Mouse (Mus musculus): ENCODE data around the gene Adal.
"Not testable (repeated sequence)": the region's sequence is repeated elsewhere in the genome, so short reads cannot be mapped to it uniquely, and the experiment has no call there.

The Adal gene

DNA sequence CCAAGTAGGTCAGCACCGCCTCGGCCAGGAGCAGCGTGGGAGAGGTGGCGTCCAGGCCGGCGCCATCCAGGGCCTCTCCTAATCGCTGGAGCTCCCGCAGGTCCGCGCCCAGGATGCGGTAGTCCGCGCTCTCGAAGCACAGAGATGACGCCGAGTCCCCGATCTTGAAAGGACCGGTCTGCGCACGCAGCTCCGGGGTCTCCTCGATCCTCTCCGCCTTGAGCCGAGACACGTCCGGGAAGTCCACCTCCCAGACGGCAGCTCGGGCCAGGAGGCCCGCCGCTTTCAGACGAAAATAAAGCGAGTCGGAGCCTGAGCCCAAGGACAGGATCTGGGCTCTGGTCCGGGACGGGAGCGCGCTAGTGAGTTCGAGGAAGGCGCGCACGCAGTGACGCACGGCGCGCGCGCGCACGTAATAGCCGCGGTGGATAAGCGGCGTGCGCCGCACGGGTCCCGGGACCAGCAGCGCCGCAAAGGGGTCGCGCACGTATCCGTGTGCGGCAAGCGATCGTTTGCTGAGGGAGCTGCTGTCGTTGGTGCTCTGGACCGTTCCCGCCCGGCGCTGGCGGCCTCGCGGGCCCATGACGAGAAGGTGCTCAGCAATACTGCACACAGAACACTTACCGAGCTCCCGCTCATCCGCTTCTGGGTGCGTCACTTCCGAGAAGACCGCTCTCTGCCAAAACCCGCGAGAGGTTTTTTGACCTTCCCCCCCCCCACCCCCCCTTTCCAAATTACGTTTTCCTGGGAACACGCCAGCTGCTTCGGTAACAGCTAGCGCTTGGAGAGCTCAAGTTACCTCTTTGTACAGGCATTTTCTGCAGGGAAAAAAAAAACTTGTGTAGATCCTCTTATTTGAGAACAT lies at the start of gene Adal, which contains the start of gene Lcmt2:
Gene Adal, plus strand, starts transcription at position 411 of the 865 bp plus-strand sequence.
Gene Lcmt2, minus strand, starts transcription at position 636 of the 865 bp plus-strand sequence.
- peak; percentile 97 for DNase-seq (ENCODE audit: low read depth, low spot score)

DNA sequence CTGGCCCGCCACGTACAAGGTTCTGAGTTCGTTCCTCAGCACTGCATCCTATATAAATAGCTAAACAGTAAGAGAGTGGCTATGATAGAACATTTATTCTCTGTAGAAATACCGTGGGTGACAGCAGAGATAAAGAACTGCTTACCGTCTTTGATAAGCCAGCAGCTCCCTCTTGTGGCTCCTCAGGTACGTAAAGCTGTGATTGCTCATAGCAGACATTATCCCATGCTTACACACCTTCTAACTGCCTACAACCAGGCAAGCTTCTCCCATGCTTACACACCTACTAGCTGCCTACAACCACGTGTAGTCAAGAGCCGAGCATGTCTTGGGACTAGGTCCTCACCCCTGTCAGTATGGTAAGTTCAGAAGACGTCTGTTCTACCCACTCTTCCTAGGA lies 38.2 kb upstream of the Adal start:
- DNase-seq (ENCODE audit: low read depth, low spot score): peak; percentile 93

DNA sequence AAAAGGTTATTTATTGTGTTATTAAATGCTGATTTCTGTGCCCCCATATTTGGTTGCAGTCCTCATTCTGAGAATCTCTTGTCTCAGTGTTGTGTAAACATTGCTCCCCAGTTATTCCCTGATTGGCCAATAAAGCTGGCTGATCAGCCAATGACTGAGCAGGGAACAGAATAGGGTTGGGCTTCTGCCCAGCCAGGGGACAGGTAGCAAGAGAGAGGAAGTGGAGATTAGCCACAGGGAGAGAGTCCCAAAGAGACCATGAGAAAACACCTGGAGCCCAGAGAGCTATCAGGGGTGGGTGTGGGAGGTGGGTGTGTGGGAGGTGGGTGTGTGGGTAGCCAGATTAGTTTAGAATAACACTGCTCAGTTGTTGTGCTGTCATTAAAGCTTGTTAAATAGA lies 34.3 kb upstream of the Adal start:
- no peak for DNase-seq (ENCODE audit: low read depth, low spot score)

DNA sequence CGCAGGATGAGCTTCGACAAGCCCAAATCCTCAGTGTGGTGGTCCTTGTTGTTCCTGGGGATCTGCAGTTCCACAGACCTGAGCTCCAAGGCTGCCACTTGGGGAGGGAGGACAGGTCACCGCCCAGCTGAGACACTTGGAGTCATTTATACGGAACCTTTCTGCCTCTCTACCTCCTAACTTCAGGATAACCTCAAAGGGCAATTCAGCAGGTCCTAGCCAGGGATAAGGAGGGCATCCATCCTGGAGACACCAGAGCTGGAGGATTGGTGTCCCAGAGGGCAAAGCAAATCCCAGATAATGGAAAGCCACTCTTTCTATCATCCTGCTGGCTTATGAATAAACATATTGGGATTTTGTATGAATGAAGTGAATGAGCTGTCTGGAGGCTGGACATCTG lies 30.5 kb upstream of the Adal start, which contains the start of gene Tgm7:
Gene Tgm7, minus strand, starts transcription at position 101 of the 400 bp plus-strand sequence.
- no peak for DNase-seq (ENCODE audit: low read depth, low spot score)

DNA sequence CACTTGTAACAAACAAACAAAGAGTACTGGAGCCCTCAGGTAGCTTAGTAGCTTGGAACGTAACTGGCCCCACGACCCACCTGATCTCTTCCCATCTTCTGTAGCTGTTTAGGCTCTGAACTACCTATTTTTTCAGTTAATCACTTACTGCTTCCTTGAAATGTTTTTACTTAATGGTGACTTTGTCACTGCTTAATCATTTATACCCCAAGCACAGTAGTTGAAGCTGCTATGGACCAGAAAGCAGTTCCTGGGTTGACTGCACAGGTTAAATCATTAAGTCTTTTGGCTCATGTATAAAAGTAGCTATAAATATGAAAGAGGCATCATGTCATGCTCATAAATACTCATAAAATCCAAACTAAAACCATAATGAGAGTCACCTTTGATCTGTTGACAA lies 24.8 kb upstream of the Adal start:
- no peak for DNase-seq (ENCODE audit: low read depth, low spot score)

DNA sequence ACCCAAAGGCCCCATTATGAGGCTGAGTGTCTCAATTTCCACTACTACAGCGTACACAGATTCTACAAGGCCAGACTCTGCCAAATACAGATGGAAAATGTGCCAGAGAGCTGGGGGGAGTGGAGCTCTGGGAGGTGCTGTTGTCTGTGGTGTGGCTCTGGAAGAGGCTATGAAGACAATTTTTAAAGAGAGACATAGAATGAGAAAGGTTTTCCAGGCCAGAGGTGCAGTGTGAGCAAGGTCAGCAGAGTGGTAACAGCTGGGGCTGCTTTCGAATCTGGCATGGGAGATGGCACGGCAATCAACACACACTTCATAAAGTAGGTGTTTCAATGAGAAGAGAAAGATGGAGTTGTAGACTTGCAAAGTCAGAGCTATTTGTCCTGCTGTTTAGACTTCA lies 21.0 kb upstream of the Adal start:
- no peak for DNase-seq (ENCODE audit: low read depth, low spot score)

DNA sequence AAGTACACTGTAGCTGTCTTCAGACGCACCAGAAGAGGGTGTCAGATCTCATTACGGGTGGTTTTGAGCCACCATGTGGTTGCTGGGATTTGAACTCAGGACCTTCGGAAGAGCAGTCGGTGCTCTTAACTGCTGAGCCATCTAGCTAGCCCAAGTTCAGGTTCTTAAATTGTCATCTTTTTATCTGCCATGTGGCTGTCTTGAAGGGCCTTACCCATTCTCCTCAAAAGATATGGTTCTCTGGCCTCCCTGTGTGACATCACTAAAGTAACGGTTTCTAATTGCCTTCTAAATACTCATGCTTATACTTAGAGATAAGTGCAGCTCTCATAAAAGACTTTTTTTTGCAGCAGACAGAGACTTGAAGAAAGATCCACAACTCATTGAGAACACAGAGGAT lies 13.9 kb upstream of the Adal start:
- not testable (repeated sequence) for DNase-seq (ENCODE audit: low read depth, low spot score)

DNA sequence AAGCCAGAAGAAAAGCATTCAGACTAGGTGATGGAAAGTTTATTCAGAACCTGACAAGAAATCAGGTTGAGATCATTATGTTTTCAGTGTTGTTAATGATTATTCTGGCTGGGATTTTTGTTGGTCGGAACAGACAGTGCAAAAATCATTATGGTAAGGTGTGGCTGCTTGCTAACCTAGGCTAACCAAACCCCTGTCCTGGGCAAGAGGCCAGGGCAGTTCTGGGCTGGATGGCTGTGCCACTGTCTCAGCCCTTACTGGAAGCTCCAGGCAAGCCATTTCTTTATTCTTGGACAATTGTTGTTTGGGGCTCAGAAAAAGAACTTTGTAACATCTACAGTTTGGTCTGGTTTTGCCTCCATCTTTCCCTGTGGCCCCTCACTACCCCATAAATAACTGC lies 12.7 kb upstream of the Adal start:
- no peak for DNase-seq (ENCODE audit: low read depth, low spot score)

DNA sequence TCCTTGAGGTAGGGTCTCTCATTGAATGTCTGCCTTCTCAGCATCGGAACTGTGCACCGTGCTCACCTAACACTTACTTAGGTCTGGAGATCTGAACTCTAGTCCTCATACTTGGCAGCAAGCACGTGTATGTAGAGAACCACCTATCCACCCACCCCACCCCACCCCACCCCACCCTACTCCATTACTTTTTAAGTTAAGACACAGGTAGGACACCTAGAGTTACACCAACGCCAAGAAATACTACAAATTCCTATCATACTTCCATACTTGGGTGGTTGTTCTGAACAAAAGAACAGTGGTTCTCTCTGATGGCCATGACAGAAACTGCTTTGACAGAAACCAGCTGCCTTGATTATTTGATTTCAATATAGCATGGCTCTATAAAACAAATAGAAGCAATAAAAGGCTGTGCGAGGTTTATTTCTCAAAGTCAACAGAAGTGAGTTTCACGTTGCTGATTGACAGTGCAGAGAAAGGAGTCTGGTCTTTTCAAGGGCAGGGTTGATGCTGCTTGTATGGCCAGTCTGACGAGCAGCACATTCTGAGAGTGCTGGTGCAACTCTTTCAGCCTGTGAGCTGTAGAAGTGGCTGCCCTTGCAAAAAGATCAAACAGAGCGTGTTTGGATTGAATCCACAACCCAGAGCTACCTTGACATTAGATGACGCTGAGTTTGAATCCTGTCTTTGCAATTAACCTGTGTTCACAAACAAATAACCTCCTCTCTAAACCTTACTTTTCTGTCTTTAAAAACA lies 11.2 kb upstream of the Adal start:
- DNase-seq (ENCODE audit: low read depth, low spot score): no peak

DNA sequence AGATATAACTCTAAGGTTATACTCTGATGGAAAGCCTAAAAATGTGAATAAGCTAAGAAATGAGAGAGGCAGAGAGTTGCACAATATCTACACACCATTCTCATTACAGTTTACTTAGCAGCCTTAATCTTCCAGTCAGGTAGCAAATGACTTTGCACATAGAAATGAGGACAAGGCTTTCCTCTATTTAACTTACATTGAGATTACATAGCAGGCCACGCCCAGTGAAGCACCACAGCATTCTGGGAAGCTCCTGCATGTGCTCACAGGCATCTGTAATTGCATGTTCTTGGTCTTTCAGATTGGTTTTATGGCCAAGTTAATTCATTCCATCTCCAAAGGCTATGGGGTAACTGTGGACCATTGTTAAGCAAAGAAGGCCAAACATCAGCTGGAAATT lies 7.4 kb upstream of the Adal start:
- DNase-seq (ENCODE audit: low read depth, low spot score): no peak

DNA sequence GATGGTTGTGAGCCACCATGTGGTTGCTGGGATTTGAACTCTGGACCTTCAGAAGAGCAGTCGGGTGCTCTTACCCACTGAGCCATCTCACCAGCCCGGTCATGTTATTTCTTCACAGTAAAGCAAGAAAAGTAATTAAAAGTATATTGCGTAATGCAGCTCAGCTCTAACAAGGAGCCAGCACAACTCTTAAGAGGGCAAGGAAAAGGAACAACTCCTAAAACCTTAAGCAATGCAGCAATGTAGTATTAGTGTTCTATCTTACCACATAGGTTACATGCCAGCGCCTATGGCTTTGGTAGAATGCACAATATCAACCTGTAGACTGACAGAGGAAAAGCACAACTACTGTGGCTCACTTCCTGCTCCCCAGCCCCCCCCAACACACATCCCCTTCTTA lies 2.9 kb upstream of the Adal start:
- no peak for DNase-seq (ENCODE audit: low read depth, low spot score)

DNA sequence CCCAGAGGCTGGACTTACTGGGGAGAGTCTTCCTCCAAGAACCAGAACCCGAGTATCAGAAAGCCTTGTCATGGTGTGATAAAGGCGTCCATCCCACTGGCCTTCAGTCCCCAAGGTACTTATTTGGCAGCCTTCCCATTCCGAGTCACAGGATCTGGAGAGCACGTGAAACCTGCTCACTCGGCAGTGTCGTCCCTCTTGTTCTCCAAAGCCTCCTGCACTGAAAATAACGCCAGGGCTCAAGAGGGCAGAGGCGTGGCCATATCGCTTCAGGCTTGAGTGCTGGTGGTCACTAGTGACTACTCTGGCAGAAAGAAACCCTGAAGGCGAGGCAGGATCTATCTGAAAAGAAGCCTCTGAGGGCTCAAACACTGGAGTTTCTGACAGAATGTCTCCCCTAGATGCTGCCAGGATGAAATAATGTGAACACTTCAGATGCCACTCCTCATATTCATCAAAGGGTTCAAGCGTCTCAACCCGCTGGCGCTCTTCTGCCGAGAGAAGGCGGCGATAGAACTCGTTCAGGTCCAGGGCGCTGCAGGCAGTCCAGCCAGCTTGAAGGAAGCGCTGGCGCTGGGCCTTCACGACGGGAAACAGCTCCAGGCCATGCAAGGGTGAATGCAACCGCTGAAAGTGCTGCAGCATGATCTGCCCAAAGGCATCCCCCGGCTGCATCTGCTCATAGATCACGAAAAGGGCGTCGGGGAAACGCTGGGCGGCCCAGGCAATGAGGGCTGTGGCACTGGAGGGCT lies 786 bp upstream of the Adal start:
- peak; percentile 68 for DNase-seq (ENCODE audit: low read depth, low spot score)

DNA sequence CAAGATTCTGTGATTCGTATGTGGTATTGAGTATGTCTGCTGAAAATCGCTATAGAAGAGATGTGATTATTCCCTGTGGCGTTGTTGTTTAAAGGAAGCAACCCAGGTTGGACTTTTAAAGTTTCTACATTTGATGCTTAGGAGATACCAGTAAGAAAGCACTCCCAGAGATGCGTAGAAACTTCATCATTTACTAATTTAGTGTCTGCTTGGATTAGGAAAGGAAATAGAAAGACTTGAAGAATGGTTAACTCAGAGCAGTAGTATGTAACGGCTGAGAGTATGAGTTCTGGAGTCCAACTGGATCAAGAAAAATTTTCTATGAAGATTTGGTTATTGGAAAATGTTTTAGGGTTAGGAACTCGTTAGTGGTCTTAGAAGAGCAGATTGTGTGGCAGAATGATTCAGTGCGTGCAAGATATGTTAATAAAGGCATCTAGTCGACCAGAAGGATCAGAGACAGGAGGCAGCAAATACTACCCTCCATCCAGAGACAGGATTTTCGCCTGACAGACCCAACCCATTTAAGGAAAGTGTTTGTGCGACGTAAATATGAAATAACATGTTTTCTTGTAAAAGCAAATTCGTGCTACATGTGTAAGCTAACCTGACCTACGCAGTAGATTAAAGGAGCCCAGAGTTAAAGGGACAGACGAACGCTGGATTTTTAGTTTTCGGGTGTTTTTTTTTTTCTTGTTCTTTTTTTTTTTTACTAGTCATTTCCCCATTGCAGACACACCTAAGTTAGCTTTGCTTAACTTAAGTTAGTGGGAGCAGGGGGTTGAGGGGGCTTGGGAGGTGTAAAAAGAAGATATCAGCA lies 1.2 kb downstream of the Adal start:
- DNase-seq (ENCODE audit: low read depth, low spot score): peak; percentile 6

DNA sequence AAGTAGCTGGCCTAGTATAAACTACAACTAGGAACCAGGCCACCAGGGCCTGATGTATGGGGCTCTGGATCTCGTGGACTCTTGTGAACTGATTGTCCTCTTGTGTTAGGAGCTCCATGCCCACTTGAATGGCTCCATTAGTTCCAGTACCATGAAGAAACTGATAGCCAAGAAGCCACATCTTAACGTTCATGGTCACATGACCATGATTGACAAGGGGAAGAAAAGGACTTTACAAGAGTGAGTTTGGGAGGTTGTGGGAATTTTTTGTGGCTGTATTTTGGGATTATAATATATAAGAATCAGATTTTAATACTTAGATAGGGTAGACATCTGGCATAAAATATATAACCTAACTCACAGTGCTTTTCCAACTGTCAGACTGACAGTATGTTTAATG lies 2.2 kb downstream of the Adal start:
- no peak for DNase-seq (ENCODE audit: low read depth, low spot score)

DNA sequence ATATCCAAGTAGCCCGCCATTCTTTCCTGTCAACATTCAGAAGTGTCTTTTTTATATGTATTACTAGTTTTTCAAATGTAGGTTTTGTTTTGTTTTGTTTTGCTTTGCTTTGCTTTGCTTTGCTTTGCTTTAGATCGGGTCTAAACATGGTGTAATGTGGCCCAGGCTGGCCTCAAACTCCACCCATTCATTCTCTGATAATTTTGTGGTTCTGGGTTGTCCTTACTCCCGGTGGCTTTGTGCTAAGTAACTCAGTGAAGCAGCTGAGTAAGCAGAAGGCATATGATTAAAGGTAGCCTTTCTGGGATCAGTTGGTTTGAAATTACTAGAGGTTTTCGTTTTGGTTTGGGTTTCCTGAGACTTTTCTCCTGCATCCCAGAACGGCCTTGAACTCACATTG lies 9.5 kb downstream of the Adal start:
- DNase-seq (ENCODE audit: low read depth, low spot score): no peak

DNA sequence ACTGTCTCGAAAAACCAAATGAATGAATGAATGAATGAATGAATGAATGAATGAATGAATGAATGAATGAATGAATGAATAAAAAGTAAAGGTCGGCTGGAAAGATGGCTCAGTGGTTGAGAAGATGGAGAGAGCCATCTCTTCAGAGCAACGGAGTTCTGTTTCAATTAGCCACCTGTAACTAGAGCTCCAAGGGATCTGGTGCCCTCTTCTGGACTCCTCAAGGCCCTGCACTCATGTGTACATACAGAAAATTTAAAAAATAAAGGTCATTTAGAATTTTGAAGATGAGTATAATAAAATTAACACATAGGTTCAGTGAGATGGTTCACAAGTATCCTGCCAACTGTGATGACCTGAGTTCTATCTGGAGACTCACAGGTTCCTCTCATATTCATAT lies 12.9 kb downstream of the Adal start:
- DNase-seq (ENCODE audit: low read depth, low spot score): no peak

DNA sequence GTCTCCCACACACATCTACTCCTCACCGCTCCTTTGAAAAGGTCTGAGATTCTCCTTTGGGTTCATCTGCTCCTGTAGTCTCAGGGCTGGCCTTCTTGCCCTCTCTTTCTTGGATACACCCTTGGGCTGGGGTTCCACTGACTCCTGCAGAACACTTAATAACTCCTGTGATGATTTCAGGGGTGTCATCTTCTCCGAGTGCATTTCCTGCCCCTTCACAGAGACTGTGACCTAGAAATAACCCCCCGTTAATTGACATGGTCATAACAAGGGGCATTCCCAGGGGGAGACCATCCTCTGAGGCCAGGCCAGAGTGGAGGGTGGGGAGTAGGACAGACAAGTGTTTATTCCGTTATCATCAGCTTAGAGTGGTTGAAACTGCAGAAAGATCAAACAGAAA lies 28.9 kb downstream of the Adal start:
- no peak for DNase-seq (ENCODE audit: low read depth, low spot score)

DNA sequence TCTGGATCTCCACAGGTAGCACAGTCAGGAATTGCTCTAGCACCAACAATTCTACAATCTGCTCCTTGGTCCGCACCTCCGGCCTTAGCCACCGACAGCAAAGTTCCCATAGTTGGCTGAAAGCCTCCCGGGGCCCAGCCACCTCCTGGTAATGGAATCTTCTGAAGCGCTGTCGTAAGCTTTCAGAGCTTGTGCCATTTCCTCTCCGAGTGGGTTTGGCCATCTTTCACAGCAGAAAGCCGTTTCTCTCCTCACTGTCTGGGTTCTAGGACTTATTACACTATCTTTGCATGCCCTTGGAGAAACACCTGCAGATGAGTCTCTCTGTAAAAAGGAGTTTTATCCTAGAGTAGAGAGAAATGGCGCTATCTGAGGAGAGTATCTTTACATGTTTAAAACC lies 29.7 kb downstream of the Adal start:
- peak; percentile 33 for DNase-seq (ENCODE audit: low read depth, low spot score)

DNA sequence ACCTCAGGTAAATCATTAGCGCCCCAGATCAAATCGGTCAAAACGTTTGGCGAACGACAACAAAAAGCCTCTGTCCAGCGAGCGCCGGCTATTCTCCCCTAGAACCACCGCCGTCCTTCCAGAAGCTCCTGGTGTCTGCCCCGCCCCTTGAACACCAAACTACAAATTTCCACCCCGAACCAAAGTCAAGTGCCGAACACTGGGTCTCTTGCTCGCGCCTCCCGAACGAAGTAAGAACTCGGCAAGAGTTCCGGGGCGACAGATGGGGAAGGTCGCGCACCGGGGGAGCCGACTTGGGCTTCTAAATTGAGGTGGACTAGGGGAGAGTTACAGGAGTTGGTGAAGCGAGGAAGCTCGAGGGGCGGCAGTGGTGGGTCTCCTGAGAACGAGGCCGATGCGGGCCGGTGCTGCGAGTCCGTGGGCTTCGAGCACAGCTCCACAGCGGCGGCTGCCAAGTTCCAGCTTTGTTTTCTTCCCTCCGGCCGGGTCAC lies 30.3 kb downstream of the Adal start, which contains the start of gene Tubgcp4:
Gene Tubgcp4, plus strand, starts transcription at position 174 of the 491 bp plus-strand sequence.
- peak; percentile 20 for DNase-seq (ENCODE audit: low read depth, low spot score)

DNA sequence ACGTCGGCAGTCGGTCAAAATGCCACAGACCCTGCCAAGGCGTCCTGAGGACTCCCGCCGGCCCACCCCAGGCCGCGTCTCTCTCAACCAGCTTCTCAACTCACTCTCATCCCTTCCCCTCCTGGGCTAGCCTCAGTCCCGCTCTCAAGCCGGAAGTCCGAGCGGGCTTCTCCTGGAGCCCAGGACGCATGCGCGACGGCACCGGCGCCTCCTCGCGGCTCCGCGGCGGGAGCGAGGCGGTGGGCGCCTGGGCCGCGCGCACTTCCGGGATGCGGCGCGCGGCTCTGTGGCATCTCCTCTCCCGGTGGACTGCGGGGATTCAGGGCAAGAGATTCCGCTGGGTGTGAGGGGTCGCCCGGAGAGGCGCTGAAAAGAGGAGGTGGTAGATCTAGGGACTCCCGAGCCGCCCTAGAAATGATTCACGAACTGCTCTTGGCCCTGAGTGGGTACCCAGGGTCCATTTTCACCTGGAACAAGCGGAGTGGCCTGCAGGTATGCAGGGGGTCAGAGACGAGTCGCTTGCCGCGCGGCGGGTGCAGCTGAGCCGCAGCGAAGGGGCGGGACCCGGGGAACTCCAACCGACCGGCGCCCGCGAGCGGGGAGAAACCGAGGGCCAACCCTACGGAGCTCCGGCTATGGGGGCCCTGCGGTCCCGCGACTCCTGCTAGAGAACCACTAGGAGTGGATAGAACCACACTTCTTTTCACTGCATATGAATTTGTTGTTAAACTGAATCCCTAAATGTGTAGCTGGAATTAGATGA lies 30.9 kb downstream of the Adal start, which contains the start of gene Zscan29:
Gene Zscan29, minus strand, starts transcription at position 146 of the 763 bp plus-strand sequence.
- DNase-seq (ENCODE audit: low read depth, low spot score): peak; percentile 94

Data from brain, adult 2 months (tissue).